Mouse (Mus musculus): Measurements from ENCODE around the gene Bnc1.

DNA sequence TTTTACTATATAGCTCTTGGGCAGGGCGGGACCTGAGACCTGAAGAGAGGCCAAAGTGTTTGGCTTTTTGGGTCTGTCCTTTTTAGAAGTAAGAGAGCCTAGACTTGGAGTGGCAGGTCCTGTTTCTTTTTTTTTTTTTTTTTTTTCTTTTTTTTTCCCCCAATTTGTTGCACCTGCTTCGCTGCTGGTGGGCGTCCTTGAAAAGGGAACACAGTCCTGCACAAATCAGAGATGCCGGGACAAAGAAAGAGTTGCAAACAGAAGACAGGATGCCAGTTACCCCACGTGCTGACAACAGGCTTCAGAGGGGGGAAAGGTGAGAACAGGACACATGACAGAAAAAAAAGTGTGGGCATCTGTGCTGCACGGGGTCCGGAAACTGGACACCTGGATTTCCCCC lies 1.0 kb upstream of the Bnc1 start:
- TF ChIP-seq CTCF (IDR thresholded peaks at IDR 0.05; ENCODE audit: extremely low read depth, insufficient read depth, insufficient read length, insufficient replicate concordance) (no peak), POLR2A (IDR thresholded peaks at IDR 0.05; ENCODE audit: low read depth, low read length) (no peak)
